Mouse (Mus musculus): ENCODE data around the gene Ccdc162. TPM values are rescaled to one million over a fixed set of nuclear protein-coding genes. Genes with fewer than 3 reads are reported as not detected.

Ccdc162 gene
- total and polyA plus RNA-seq, 2 experiments from 2014 or later = 0.16 TPM; not detected in 1

GRCm38 (mm10) chr10:41576328-41576833 lies 140.1 kb downstream of the Ccdc162 start:
- Histone ChIP-seq H3K9me3 (replicated peaks; ENCODE audit: control insufficient read depth, low read length) (no peaks in the 10 kb centered on the region), H3K4me1 (ENCODE audit: control insufficient read depth, insufficient read depth) (peaks cover 19% of the 10 kb centered on the region; the same call in 1 of the 2 replicates), H3K4me2 (ENCODE audit: low read depth, low read length) (no peak overlapping the region), H3K27ac (ENCODE audit: low read depth) (no peak overlapping the region), H3K27me3 (ENCODE audit: control insufficient read depth, insufficient read depth, low read length) (no peaks in the 10 kb centered on the region), H3K9ac (replicated peaks; ENCODE audit: low read depth, low read length) (no peak overlapping the region), H3K4me3 (ENCODE audit: low read depth, low read length) (no peak overlapping the region), H3K36me3 (replicated peaks; ENCODE audit: control insufficient read depth, insufficient read depth, low read length) (no peaks in the 10 kb centered on the region)
- TF ChIP-seq CTCF (IDR thresholded peaks at IDR 0.05; ENCODE audit: low read depth) = no peak
- no peak for TF ChIP-seq EP300 (IDR thresholded peaks at IDR 0.05; ENCODE audit: low read depth)
- no peak for ATAC-seq (ENCODE audit: insufficient read depth, low read depth)
- WGBS = 76% methylated on average over 7 of the region's 7 CpGs
- DNase-seq (ENCODE audit: low spot score) = no peak

GRCm38 (mm10) chr10:41575451-41576327 lies 140.7 kb downstream of the Ccdc162 start:
- ATAC-seq (ENCODE audit: insufficient read depth, low read depth) = no peak
- 71% methylated on average over 8 of the region's 8 CpGs for WGBS

GRCm38 (mm10) chr10:41573190-41573589 lies 143.2 kb downstream of the Ccdc162 start:
- ATAC-seq (ENCODE audit: insufficient read depth, low read depth) (no peak), DNase-seq (ENCODE audit: low spot score) (no peak)
- Histone ChIP-seq H3K4me3 (ENCODE audit: low read depth, low read length) (no peak overlapping the region), H3K4me2 (ENCODE audit: low read depth, low read length) (no peak overlapping the region), H3K9me3 (replicated peaks; ENCODE audit: control insufficient read depth, low read length) (no peaks in the 10 kb centered on the region), H3K27me3 (ENCODE audit: control insufficient read depth, insufficient read depth, low read length) (no peaks in the 10 kb centered on the region), H3K27ac (ENCODE audit: low read depth) (no peak overlapping the region), H3K4me1 (ENCODE audit: control insufficient read depth, insufficient read depth) (peaks cover 11% of the 10 kb centered on the region; the same call in 1 of the 2 replicates), H3K9ac (replicated peaks; ENCODE audit: low read depth, low read length) (no peak overlapping the region), H3K36me3 (replicated peaks; ENCODE audit: control insufficient read depth, insufficient read depth, low read length) (no peaks in the 10 kb centered on the region)
- WGBS = 21% methylated on average over 6 of the region's 6 CpGs
- TF ChIP-seq CTCF (IDR thresholded peaks at IDR 0.05; ENCODE audit: low read depth) (no peak), EP300 (IDR thresholded peaks at IDR 0.05; ENCODE audit: low read depth) (no peak)

More at GRCm38 (mm10) chr10:41575451-41576327, 140.7 kb downstream of the Ccdc162 start:
- peaks cover 19% of the 10 kb centered on the region; the same call in 1 of the 2 replicates for H3K4me1 ChIP-seq (ENCODE audit: control insufficient read depth, insufficient read depth)
- H3K9me3 ChIP-seq (replicated peaks; ENCODE audit: control insufficient read depth, low read length) = no peaks in the 10 kb centered on the region
- no peak overlapping the region for H3K9ac ChIP-seq (replicated peaks; ENCODE audit: low read depth, low read length)
- H3K27me3 ChIP-seq (ENCODE audit: control insufficient read depth, insufficient read depth, low read length) = no peaks in the 10 kb centered on the region
- no peak for DNase-seq (ENCODE audit: low spot score)
- H3K27ac ChIP-seq (ENCODE audit: low read depth) = no peak overlapping the region
- TF ChIP-seq CTCF (IDR thresholded peaks at IDR 0.05; ENCODE audit: low read depth) (no peak), EP300 (IDR thresholded peaks at IDR 0.05; ENCODE audit: low read depth) (no peak)
- H3K4me3 ChIP-seq (ENCODE audit: low read depth, low read length) = no peak overlapping the region
- no peak overlapping the region for H3K4me2 ChIP-seq (ENCODE audit: low read depth, low read length)
- no peaks in the 10 kb centered on the region for H3K36me3 ChIP-seq (replicated peaks; ENCODE audit: control insufficient read depth, insufficient read depth, low read length)

- no peaks in the 10 kb centered on the region for H3K36me3 ChIP-seq (replicated peaks; ENCODE audit: control insufficient read depth, insufficient read depth, low read length)
- H3K9ac ChIP-seq (replicated peaks; ENCODE audit: low read depth, low read length) = no peak overlapping the region
- peaks cover 11% of the 10 kb centered on the region; the same call in 1 of the 2 replicates for H3K4me1 ChIP-seq (ENCODE audit: control insufficient read depth, insufficient read depth)
- no peak overlapping the region for H3K4me2 ChIP-seq (ENCODE audit: low read depth, low read length)
- H3K27ac ChIP-seq (ENCODE audit: low read depth) = no peak overlapping the region
- WGBS = 63% methylated on average over 4 of the region's 4 CpGs
- TF ChIP-seq EP300 (IDR thresholded peaks at IDR 0.05; ENCODE audit: low read depth) (no peak), CTCF (IDR thresholded peaks at IDR 0.05; ENCODE audit: low read depth) (no peak)
- H3K9me3 ChIP-seq (replicated peaks; ENCODE audit: control insufficient read depth, low read length) = no peaks in the 10 kb centered on the region
- DNase-seq (ENCODE audit: low spot score) (no peak), ATAC-seq (ENCODE audit: insufficient read depth, low read depth) (no peak)
- no peaks in the 10 kb centered on the region for H3K27me3 ChIP-seq (ENCODE audit: control insufficient read depth, insufficient read depth, low read length)
- no peak overlapping the region for H3K4me3 ChIP-seq (ENCODE audit: low read depth, low read length)
Observed at GRCm38 (mm10) chr10:41572274-41572673, 144.2 kb downstream of the Ccdc162 start.

- H3K36me3 ChIP-seq (replicated peaks; ENCODE audit: control insufficient read depth, insufficient read depth, low read length) = no peaks in the 10 kb centered on the region
- TF ChIP-seq EP300 (IDR thresholded peaks at IDR 0.05; ENCODE audit: low read depth) = no peak
- no peak for TF ChIP-seq CTCF (IDR thresholded peaks at IDR 0.05; ENCODE audit: low read depth)
- H3K4me2 ChIP-seq (ENCODE audit: low read depth, low read length) = no peak overlapping the region
- ATAC-seq (ENCODE audit: insufficient read depth, low read depth) (no peak), DNase-seq (ENCODE audit: low spot score) (no peak)
- no peak overlapping the region for H3K4me3 ChIP-seq (ENCODE audit: low read depth, low read length)
- no peak overlapping the region for H3K27ac ChIP-seq (ENCODE audit: low read depth)
- no peaks in the 10 kb centered on the region for H3K27me3 ChIP-seq (ENCODE audit: control insufficient read depth, insufficient read depth, low read length)
- no peaks in the 10 kb centered on the region for H3K9me3 ChIP-seq (replicated peaks; ENCODE audit: control insufficient read depth, low read length)
- H3K4me1 ChIP-seq (ENCODE audit: control insufficient read depth, insufficient read depth) = peaks cover 11% of the 10 kb centered on the region; the same call in 1 of the 2 replicates
- H3K9ac ChIP-seq (replicated peaks; ENCODE audit: low read depth, low read length) = no peak overlapping the region
- WGBS = 83% methylated on average over 4 of the region's 4 CpGs
Observed at GRCm38 (mm10) chr10:41571065-41571464, 145.4 kb downstream of the Ccdc162 start.

All from heart, postnatal 0 days (tissue).